14 mouse cellular contexts compared by ENCODE assay signal in genomic region chr13:44347662-44348061, GRCm38 (mm10).
DNase-seq lines count a peak whose midpoint lies in the region; ATAC-seq lines count a peak whose summit lies in the region.
"Had no signal": no experiment of that assay in that cellular context is flagged by ENCODE, and none has a peak within 500 bp of the region (broad histone marks: within the 10 kb centered on the region; RNA-seq: fewer than 3 reads in every experiment).

No protein-coding gene starts in this region.

- H3K4me2 ChIP-seq in forebrain, embryonic 11.5 days (ENCODE audit: low read depth, low read length, severe bottlenecking): no peak overlapping the region
- H3K4me2 ChIP-seq in forebrain, embryonic 15.5 days (replicated peaks): no peak overlapping the region
- H3K4me2 ChIP-seq in embryonic facial prominence, embryonic 14.5 days (ENCODE audit: low read depth, low read length): no peak overlapping the region
- H3K4me2 ChIP-seq: hindbrain, embryonic 12.5 days; limb, embryonic 15.5 days; lung, embryonic 15.5 days had no signal

- peaks cover 3% of the 10 kb centered on the region; the same call in 1 of the 2 replicates for H3K9me3 ChIP-seq in forebrain, embryonic 11.5 days (ENCODE audit: control insufficient read depth, low read length)
- no peaks in the 10 kb centered on the region for H3K9me3 ChIP-seq in forebrain, embryonic 15.5 days
- H3K9me3 ChIP-seq in embryonic facial prominence, embryonic 14.5 days (ENCODE audit: control insufficient read depth, low read length): no peaks in the 10 kb centered on the region
- H3K9me3 ChIP-seq in midbrain, embryonic 10.5 days (replicated peaks): peaks cover 8% of the 10 kb centered on the region
- H3K9me3 ChIP-seq: heart, embryonic 10.5 days; limb, embryonic 15.5 days; lung, embryonic 15.5 days had no signal

- H3K27ac ChIP-seq in forebrain, embryonic 11.5 days (ENCODE audit: low read depth, low read length): peak overlapping the region; percentile 38; the same call in 1 of the 2 replicates
- no peak overlapping the region for H3K27ac ChIP-seq in forebrain, embryonic 15.5 days (replicated peaks)
- no peak overlapping the region for H3K27ac ChIP-seq in embryonic facial prominence, embryonic 14.5 days (replicated peaks; ENCODE audit: low read depth, low read length)
- no peak overlapping the region for H3K27ac ChIP-seq in midbrain, embryonic 10.5 days (replicated peaks)
- H3K27ac ChIP-seq: heart, embryonic 10.5 days; hindbrain, embryonic 12.5 days; limb, embryonic 15.5 days; lung, embryonic 15.5 days had no signal

- H3K27me3 ChIP-seq in forebrain, embryonic 11.5 days (ENCODE audit: control insufficient read depth, insufficient read depth, low read length): no peaks in the 10 kb centered on the region
- no peaks in the 10 kb centered on the region for H3K27me3 ChIP-seq in forebrain, embryonic 15.5 days
- no peaks in the 10 kb centered on the region for H3K27me3 ChIP-seq in embryonic facial prominence, embryonic 14.5 days (replicated peaks; ENCODE audit: control insufficient read depth, insufficient read depth, low read length)
- peaks cover 38% of the 10 kb centered on the region for H3K27me3 ChIP-seq in midbrain, embryonic 10.5 days (ENCODE audit: low read depth, poor library complexity, severe bottlenecking)
- H3K27me3 ChIP-seq: hindbrain, embryonic 12.5 days; limb, embryonic 15.5 days; lung, embryonic 15.5 days had no signal

- peaks cover 3% of the 10 kb centered on the region; the same call in 1 of the 2 replicates for H3K4me1 ChIP-seq in forebrain, embryonic 11.5 days (replicated peaks; ENCODE audit: control insufficient read depth, insufficient read depth, low read length)
- H3K4me1 ChIP-seq in forebrain, embryonic 15.5 days: no peaks in the 10 kb centered on the region
- peaks cover 9% of the 10 kb centered on the region; the same call in 1 of the 2 replicates for H3K4me1 ChIP-seq in embryonic facial prominence, embryonic 14.5 days (ENCODE audit: control insufficient read depth, insufficient read depth, low read length)
- 0 out of 2 replicates have a peak, but pooled peaks cover 4% of the 10 kb centered on the region for H3K4me1 ChIP-seq in midbrain, embryonic 10.5 days
- H3K4me1 ChIP-seq: heart, embryonic 10.5 days; limb, embryonic 15.5 days; lung, embryonic 15.5 days had no signal

- no peak for ATAC-seq in forebrain, embryonic 11.5 days (replicated peaks; ENCODE audit: low FRiP score)
- no peak for ATAC-seq in forebrain, embryonic 15.5 days (replicated peaks)
- no peak for ATAC-seq in embryonic facial prominence, embryonic 14.5 days (ENCODE audit: low read depth)
- ATAC-seq: intestine, postnatal 0 days had no signal

- peak; percentile 62 for DNase-seq in forebrain, embryonic 11.5 days (ENCODE audit: low spot score)
- peak; percentile 63 for DNase-seq in adrenal gland, postnatal 14 days
- peak; percentile 44 for DNase-seq in embryonic facial prominence, embryonic 14.5 days (ENCODE audit: low spot score)
- DNase-seq in kidney, postnatal 14 days: peak; percentile 48
- no peak for DNase-seq in heart, adult 8-10 months (ENCODE audit: low spot score)
- DNase-seq in natural killer cell, adult 2 months (ENCODE audit: low spot score in 2 of 2): no peak
- DNase-seq in midbrain, embryonic 10.5 days (ENCODE audit: low spot score): no peak
- DNase-seq: cerebellum, postnatal 14 days had no signal

- 24% methylated on average over 9 of the region's 9 CpGs for WGBS in forebrain, embryonic 11.5 days
- WGBS in forebrain, embryonic 15.5 days: 16% methylated on average over 9 of the region's 9 CpGs
- 16% methylated on average over 9 of the region's 9 CpGs for WGBS in embryonic facial prominence, embryonic 14.5 days
- 62% methylated on average over 9 of the region's 9 CpGs for WGBS in midbrain, embryonic 10.5 days

- no peak overlapping the region for H3K9ac ChIP-seq in forebrain, embryonic 11.5 days (ENCODE audit: low read length)
- H3K9ac ChIP-seq in forebrain, embryonic 15.5 days (replicated peaks): no peak overlapping the region
- H3K9ac ChIP-seq in embryonic facial prominence, embryonic 14.5 days (ENCODE audit: low read depth, low read length): peak overlapping the region; percentile 16; the same call in 1 of the 2 replicates
- H3K9ac ChIP-seq: hindbrain, embryonic 12.5 days; limb, embryonic 15.5 days; lung, embryonic 15.5 days had no signal

- no peaks in the 10 kb centered on the region for H3K36me3 ChIP-seq in forebrain, embryonic 11.5 days (ENCODE audit: control insufficient read depth, insufficient read depth, low read length)
- H3K36me3 ChIP-seq in forebrain, embryonic 15.5 days: no peaks in the 10 kb centered on the region
- no peaks in the 10 kb centered on the region for H3K36me3 ChIP-seq in embryonic facial prominence, embryonic 14.5 days (ENCODE audit: control insufficient read depth, insufficient read depth, low read length)
- H3K36me3 ChIP-seq in midbrain, embryonic 10.5 days: no peaks in the 10 kb centered on the region
- H3K36me3 ChIP-seq: heart, embryonic 10.5 days; hindbrain, embryonic 12.5 days; limb, embryonic 15.5 days; lung, embryonic 15.5 days had no signal

- H3K4me3 ChIP-seq in forebrain, embryonic 11.5 days (ENCODE audit: low read depth, low read length): no peak overlapping the region
- no peak overlapping the region for H3K4me3 ChIP-seq in forebrain, embryonic 15.5 days
- no peak overlapping the region for H3K4me3 ChIP-seq in embryonic facial prominence, embryonic 14.5 days (ENCODE audit: low read depth, low read length)
- no peak overlapping the region for H3K4me3 ChIP-seq in midbrain, embryonic 10.5 days
- H3K4me3 ChIP-seq: heart, embryonic 10.5 days; hindbrain, embryonic 12.5 days; limb, embryonic 15.5 days; lung, embryonic 15.5 days had no signal

Comparison
In these comparisons a context has a peak if more than half of its experiments do, and no peak if none do; other contexts are left out.
1. DNase-seq: peak in forebrain, embryonic 11.5 days (single experiment), adrenal gland, postnatal 14 days (single experiment), embryonic facial prominence, embryonic 14.5 days (single experiment) and kidney, postnatal 14 days (single experiment); none in heart, adult 8-10 months (single experiment), natural killer cell, adult 2 months (0 of 2) and midbrain, embryonic 10.5 days (single experiment).